Mouse (Mus musculus): ENCODE results near the gene Olfr418.
"Not testable (repeated sequence)": the region's sequence is repeated elsewhere in the genome, so short reads cannot be mapped to it uniquely, and the experiment has no call there.

Olfr418 gene

DNA sequence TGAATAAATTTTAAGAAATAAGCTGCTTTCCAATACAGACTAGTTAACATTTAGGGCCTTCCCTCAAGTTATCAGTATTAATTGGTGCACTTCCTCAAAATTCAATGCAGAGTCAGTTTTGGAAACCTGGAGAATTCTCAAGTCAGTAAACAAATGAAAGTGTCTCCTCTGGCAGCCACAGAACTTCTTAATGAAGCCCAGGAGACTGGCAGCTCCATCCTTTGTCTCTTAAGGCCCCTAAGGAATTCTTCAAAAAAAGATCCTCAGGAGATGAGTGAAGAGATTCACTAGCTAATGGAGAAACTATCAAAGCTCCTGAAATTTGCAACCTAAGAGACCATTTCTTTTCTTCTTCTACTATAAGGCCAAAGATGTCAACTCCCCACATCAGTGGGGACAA lies at the start of gene Olfr418:
Gene Olfr418, plus strand, starts transcription at position 301 of the 400 bp plus-strand sequence.
- DNase-seq (ENCODE audit: low spot score), result no peak

DNA sequence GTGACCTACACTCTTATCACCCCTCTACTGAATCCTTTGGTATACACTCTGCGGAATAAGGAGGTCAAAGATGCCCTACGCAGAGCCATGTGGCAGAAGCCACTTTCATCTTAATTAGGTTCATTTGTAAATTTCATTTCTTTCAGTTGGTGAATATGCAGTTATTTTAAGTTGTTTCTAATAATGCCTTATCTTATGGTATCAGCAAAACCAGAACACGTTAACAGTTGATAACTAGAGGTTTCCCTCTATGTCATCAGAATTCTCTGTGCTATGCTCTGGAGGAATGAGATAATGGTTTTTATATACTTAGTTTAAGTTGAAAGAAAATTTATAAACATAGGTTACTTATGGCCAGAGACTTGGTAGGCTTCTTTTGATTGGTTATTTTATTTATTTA lies 49.3 kb upstream of the Olfr418 start:
- no peak for DNase-seq (ENCODE audit: low spot score)

DNA sequence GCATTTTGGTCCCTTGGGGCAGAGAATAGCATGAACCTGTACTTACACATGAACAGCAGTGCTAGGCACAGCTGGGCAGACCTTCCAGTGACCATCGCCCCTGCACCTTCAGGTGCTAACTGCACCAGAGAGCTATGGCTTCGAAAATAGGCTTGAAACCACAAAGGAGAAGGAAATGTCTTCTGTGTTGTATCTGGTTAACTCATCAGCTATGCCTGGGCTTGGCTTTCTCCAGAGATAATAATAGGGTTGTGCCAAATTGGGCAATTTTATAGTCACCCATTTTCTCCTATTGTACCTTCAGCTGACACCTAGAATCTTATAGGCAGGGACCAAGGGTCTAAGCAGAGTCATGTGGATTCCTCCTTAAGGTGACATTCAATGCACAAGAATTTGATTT lies 38.7 kb upstream of the Olfr418 start, which contains the start of gene Fcer1a:
Gene Fcer1a, minus strand, starts transcription at position 134 of the 400 bp plus-strand sequence.
- no peak for DNase-seq (ENCODE audit: low spot score)

DNA sequence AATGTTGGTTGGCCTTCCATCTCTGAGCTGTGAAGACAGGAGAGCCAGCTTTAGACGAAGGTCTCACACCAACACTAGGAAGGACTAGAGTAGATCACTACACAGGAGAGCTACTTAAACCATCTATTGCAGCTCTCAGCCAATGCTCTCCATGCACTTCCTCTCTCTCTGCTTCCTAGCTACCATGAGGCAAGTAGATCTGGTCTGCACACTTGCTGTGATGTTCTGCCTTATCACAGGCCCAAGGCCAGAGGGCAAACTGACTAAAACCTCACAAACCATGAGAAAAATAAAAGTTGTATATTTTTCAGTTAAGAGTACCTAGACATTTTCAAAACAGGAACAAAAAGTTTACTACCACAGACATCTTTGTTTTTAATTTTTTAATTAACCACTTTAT lies 28.8 kb upstream of the Olfr418 start:
- DNase-seq (ENCODE audit: low spot score), result not testable (repeated sequence)

DNA sequence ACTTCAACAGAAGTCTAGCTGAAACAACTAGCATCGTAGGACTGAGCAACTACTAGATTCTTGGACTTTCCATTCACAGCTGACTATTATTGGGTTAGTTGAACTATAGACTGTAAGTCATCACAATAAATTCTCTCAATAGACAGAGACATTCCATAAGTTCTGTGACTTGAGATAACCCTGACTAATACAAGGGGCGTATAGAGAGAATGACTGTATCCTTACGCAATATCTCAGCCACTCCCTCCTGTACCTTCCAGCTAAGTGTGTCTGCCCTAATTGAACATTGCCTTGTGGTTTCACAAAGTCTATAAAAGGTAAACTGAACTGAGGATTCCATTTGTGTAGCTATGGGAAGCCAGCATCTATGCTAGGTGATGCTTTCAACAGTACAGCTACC lies 15.9 kb upstream of the Olfr418 start:
- DNase-seq (ENCODE audit: low spot score), result no peak

DNA sequence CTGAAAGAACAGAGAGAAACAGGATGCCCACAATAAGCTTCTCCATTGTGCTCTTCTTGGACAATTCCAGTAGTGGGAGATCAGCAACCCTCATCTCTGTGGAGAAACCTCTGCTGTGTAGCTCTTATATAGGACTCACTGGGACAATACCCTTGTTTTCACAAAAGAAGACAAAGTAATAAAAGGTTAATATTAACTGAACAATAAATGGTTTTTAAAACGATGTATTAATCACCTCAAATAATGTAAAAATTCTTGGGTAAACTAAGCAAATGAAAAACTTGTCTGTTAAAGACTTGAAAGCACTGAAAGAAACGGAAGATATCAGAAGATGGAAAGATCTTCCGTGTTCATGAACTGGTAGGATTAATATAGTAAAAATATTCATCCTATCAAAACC lies 11.9 kb downstream of the Olfr418 start, which contains the start of gene Mptx2:
Gene Mptx2, minus strand, starts transcription at position 101 of the 400 bp plus-strand sequence.
- no peak for DNase-seq (ENCODE audit: low spot score)

DNA sequence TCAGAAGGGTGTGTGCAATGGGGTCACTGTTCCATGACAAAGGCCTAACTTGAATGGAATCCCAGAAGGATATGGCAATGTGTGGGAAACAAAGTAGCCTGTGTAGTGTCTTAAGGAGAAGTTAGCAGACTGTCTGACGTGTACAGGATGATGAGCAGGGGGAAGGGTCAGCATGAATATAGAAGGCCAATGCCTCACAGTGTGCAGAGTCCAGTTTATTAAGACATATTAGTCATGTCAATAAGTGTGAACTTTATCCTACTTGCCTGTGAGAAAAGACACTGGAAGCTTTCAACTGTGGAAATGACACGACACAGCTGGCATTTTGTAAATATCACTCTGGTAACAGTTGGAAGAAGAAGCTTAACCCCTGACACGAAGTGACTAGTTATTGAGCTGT lies 37.0 kb downstream of the Olfr418 start:
- not testable (repeated sequence) for DNase-seq (ENCODE audit: low spot score)

DNA sequence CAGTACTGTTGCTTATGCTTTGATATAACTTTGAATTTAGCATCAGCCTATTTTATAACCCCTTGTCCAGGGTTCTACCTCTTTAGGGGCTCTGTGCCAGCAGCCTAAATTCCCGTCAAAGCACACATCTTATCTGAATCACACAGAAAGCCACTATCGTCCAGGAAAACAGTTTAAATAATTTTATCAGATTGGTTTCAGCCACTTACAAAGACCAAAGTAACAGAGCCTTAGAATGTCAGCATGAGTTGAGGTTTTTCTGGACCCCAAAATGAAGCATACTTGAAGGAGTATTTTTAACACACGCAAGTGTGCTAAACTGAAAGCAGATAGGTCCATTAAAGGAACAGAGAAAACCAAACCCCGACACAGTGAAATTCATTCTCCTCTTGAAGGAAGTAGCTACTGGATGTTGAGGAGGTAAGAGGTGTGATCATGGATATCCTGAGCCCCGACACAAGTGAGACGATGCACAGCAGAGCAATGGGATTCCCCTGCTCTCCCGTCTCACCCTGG lies 47.8 kb downstream of the Olfr418 start:
- not testable (repeated sequence) for DNase-seq (ENCODE audit: low spot score)

DNA sequence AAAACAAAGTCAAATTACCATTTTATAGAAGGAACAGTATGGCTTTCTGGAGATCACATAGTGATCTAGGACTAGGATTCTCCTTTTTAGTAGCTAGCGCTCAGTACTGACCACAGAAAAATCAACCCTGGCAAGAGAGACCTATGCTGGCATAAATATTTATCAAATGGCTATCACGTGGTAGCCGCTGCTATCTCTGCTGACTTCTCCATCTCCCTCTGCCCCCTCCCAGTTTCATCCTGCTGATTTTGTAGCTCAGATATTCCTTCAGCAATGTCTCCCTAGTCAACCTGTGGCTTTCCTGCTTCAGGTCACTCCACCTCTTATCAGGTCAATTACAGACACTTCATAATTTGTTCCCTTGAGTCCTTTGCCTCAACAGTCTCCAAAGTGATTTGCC lies 49.9 kb downstream of the Olfr418 start:
- no peak for DNase-seq (ENCODE audit: low spot score)

DNA sequence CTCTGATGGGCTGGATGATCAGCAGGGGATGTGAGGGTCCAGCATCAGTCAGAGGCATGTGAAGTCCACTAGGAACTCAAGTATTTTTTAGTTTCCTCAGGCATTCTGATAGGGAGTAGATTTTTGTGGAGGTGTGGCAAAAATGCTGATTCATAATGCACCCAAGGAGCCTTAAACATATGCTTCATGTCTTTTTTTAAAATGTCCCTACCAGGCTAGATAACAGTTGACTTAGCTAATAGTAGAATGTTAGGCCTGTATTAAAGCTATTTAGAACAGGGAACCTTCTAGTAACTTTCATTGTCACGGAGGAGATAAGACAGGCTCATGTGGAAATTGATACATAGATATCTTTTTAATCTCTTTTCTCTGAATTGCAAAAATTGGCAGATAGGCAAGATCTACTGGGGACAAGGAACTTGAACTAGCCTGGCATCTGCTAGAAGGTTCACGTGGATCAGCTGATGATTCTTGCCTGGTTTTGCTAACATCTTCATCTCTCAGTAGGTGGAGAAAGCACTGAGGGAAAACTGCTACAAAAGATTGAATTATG lies 52.2 kb downstream of the Olfr418 start:
- no peak for DNase-seq (ENCODE audit: low spot score)

DNA sequence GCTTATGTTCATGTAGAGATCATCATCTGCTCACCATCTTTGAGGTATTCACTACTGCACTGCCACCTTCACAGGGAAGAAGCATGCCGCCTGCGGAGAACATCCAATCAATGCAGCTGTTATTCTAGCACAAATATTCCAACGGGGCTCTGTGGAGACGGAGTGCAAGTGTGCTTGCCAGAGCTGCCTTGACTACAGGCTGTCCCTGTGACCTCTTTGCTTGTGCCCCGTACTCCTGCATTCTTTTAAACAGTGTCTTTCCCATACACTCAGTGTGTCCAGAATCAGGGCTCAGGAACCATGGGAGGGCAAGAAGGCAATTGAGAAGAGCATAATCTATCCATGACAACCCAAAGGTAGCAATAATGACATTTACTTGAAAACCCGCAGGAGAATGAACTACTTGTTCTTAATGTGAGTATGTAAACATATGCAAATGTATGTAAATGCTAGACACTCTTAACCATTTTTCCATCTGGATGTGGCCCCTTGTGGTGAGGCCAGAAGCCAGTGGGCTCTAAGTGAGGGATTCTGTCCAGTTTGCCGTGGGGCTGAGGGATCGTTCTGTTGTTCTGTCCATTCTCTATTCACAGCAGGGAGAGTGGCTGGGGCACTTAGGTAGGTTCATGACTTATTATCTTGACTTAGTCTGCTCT lies 55.9 kb downstream of the Olfr418 start:
- no peak for DNase-seq (ENCODE audit: low spot score)

DNA sequence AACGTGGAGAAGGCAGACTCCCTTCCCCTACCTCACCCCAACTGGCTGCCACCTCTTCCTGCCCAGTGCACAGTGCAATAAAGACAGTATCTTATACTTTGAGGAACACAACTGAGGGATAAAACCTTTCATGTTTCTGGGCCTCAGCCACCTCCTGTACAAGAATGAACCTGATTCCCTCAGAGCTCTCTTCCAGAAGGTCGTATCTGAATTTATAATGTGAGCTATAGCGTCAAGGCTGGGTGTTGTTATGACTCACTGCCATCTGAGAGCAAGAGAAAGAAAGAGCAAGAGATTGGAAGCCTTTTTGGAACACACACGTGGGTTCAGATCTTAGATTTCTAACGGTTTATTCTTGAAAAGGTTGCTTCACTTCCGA lies 56.4 kb downstream of the Olfr418 start:
- no peak for DNase-seq (ENCODE audit: low spot score)
